Mouse (Mus musculus): Measurements from ENCODE around the gene Dclre1a. TPM values are rescaled to one million over a fixed set of nuclear protein-coding genes. Genes with fewer than 3 reads are reported as not detected.
"Not testable (repeated sequence)": the region's sequence is repeated elsewhere in the genome, so short reads cannot be mapped to it uniquely, and the experiment has no call there.

Gene Dclre1a
- polyA plus RNA-seq, 1 experiment = 8.4 TPM

GRCm38 (mm10) chr19:56503069-56503468 lies 45.0 kb downstream of the Dclre1a start:
- whole genome bisulfite sequencing = no CpG with 5 or more reads among the region's 5 CpGs
- H3K4me3 ChIP-seq (replicated peaks; ENCODE audit: control insufficient read depth, low read depth, low read length); H3K4me1 ChIP-seq (ENCODE audit: control insufficient read depth, insufficient read depth, low read length); H3K27ac ChIP-seq (ENCODE audit: control insufficient read depth, insufficient read depth, low read depth, low read length, poor library complexity): not testable (repeated sequence)

- not testable (repeated sequence) for H3K4me3 ChIP-seq (replicated peaks; ENCODE audit: control insufficient read depth, low read depth, low read length); H3K27ac ChIP-seq (ENCODE audit: control insufficient read depth, insufficient read depth, low read depth, low read length, poor library complexity); H3K4me1 ChIP-seq (ENCODE audit: control insufficient read depth, insufficient read depth, low read length)
- no CpG with 5 or more reads among the region's 2 CpGs for WGBS
Measured at GRCm38 (mm10) chr19:56494157-56494556, 53.9 kb downstream of the Dclre1a start.

- no peak for TF ChIP-seq CTCF (IDR thresholded peaks at IDR 0.05; ENCODE audit: control insufficient read depth, insufficient read depth, low read length)
- TF ChIP-seq POLR2A (IDR thresholded peaks at IDR 0.05; ENCODE audit: borderline replicate concordance, control insufficient read depth, low read depth, low read length) = no peak
- Histone ChIP-seq H3K4me3 (replicated peaks; ENCODE audit: control insufficient read depth, low read depth, low read length) (no peak overlapping the region), H3K4me1 (ENCODE audit: control insufficient read depth, insufficient read depth, low read length) (no peaks in the 10 kb centered on the region), H3K27ac (ENCODE audit: control insufficient read depth, insufficient read depth, low read depth, low read length, poor library complexity) (no peak overlapping the region)
- 86% methylated on average over 6 of the region's 6 CpGs for WGBS
Measured at GRCm38 (mm10) chr19:56489601-56490000, 58.4 kb downstream of the Dclre1a start.

- no peak overlapping the region for H3K27ac ChIP-seq (ENCODE audit: control insufficient read depth, insufficient read depth, low read depth, low read length, poor library complexity)
- no peak overlapping the region for H3K4me3 ChIP-seq (replicated peaks; ENCODE audit: control insufficient read depth, low read depth, low read length)
- TF ChIP-seq CTCF (IDR thresholded peaks at IDR 0.05; ENCODE audit: control insufficient read depth, insufficient read depth, low read length) = no peak
- no peak for TF ChIP-seq POLR2A (IDR thresholded peaks at IDR 0.05; ENCODE audit: borderline replicate concordance, control insufficient read depth, low read depth, low read length)
- 57% methylated on average over 2 of the region's 2 CpGs for WGBS
- no peaks in the 10 kb centered on the region for H3K4me1 ChIP-seq (ENCODE audit: control insufficient read depth, insufficient read depth, low read length)
Measured at GRCm38 (mm10) chr19:56487339-56487738, 60.7 kb downstream of the Dclre1a start.

GRCm38 (mm10) chr19:56486926-56487325 lies 61.1 kb downstream of the Dclre1a start:
- TF ChIP-seq CTCF (IDR thresholded peaks at IDR 0.05; ENCODE audit: control insufficient read depth, insufficient read depth, low read length) (no peak), POLR2A (IDR thresholded peaks at IDR 0.05; ENCODE audit: borderline replicate concordance, control insufficient read depth, low read depth, low read length) (no peak)
- 82% methylated on average over 7 of the region's 7 CpGs for WGBS
- Histone ChIP-seq H3K4me1 (ENCODE audit: control insufficient read depth, insufficient read depth, low read length) (no peaks in the 10 kb centered on the region), H3K4me3 (replicated peaks; ENCODE audit: control insufficient read depth, low read depth, low read length) (no peak overlapping the region), H3K27ac (ENCODE audit: control insufficient read depth, insufficient read depth, low read depth, low read length, poor library complexity) (no peak overlapping the region)

- H3K4me1 ChIP-seq (ENCODE audit: control insufficient read depth, insufficient read depth, low read length) = no peaks in the 10 kb centered on the region
- H3K27ac ChIP-seq (ENCODE audit: control insufficient read depth, insufficient read depth, low read depth, low read length, poor library complexity) = no peak overlapping the region
- no peak for TF ChIP-seq POLR2A (IDR thresholded peaks at IDR 0.05; ENCODE audit: borderline replicate concordance, control insufficient read depth, low read depth, low read length)
- no peak overlapping the region for H3K4me3 ChIP-seq (replicated peaks; ENCODE audit: control insufficient read depth, low read depth, low read length)
- 56% methylated on average over 13 of the region's 13 CpGs for WGBS
Measured at GRCm38 (mm10) chr19:56485376-56486271, 62.4 kb downstream of the Dclre1a start.

GRCm38 (mm10) chr19:56484630-56485375 lies 63.2 kb downstream of the Dclre1a start:
- Histone ChIP-seq H3K4me1 (ENCODE audit: control insufficient read depth, insufficient read depth, low read length) (no peaks in the 10 kb centered on the region), H3K27ac (ENCODE audit: control insufficient read depth, insufficient read depth, low read depth, low read length, poor library complexity) (no peak overlapping the region), H3K4me3 (replicated peaks; ENCODE audit: control insufficient read depth, low read depth, low read length) (no peak overlapping the region)
- TF ChIP-seq CTCF (IDR thresholded peaks at IDR 0.05; ENCODE audit: control insufficient read depth, insufficient read depth, low read length) = no peak
- no peak for TF ChIP-seq POLR2A (IDR thresholded peaks at IDR 0.05; ENCODE audit: borderline replicate concordance, control insufficient read depth, low read depth, low read length)
- 82% methylated on average over 13 of the region's 13 CpGs for WGBS

Other genes starting within 250 kb of the Dclre1a start
- gene Nrap, start 158.2 kb downstream of the Dclre1a start, polyA plus RNA-seq (2011; ENCODE audit: insufficient read depth, insufficient read length, low replicate concordance, missing spikeins) = 0.52 and 0.70 TPM in 2 replicates
- gene Casp7, start 151.1 kb downstream of the Dclre1a start, polyA plus RNA-seq (2011; ENCODE audit: insufficient read depth, insufficient read length, low replicate concordance, missing spikeins) = 6.6 and 12.2 TPM in 2 replicates
- 0.41 TPM in 1 of 2 replicates, not detected in the other for gene Plekhs1, start 86.6 kb downstream of the Dclre1a start, polyA plus RNA-seq (2011; ENCODE audit: insufficient read depth, insufficient read length, low replicate concordance, missing spikeins)
- gene Nhlrc2, start within 50 bp of the Dclre1a start, polyA plus RNA-seq (2011; ENCODE audit: insufficient read depth, insufficient read length, low replicate concordance, missing spikeins) = 5.1 and 7.1 TPM in 2 replicates
- 0.50 TPM in 1 of 2 replicates, not detected in the other for gene Adrb1, start 174.0 kb upstream of the Dclre1a start, polyA plus RNA-seq (2011; ENCODE audit: insufficient read depth, insufficient read length, low replicate concordance, missing spikeins)